Mouse (Mus musculus): ENCODE measurements around the gene Grb10. TPM values are rescaled to one million over a fixed set of nuclear protein-coding genes. Genes with fewer than 3 reads are reported as not detected.
A peak's percentile ranks its signal among the peaks of the same experiment; 100 is the strongest.

The Grb10 gene
- total and polyA plus RNA-seq, 3 experiments: 0.30 to 0.33 TPM; not detected in 1

DNA sequence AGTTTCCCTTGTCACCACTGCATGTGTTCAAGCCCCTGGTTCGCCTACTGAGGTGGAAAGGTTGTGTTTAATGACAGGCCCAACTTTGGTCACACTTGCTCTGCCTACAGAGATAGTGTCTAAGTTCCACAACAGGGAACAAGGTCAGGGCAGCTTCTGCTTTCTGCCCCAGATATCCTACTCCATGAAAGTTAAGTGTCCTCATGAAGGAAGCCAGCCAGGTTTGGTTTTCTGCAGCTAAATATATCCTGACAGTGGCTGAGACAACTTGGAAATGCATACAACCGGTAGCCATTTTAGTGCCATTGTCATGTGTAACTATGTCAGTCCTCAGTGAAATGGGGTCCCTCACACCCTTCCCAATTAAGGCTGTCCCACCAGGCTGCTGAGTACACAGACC lies 73.8 kb downstream of the Grb10 start:
- DNase-seq (ENCODE audit: low spot score) (no peak), ATAC-seq (ENCODE audit: extremely low read depth, insufficient number of reproducible peaks, low FRiP score, poor library complexity, severe bottlenecking) (no peak)
- Histone ChIP-seq H3K4me1 (ENCODE audit: insufficient read depth, low read depth, low read length) (peaks cover 57% of the 10 kb centered on the region), H3K9me3 (replicated peaks) (no peaks in the 10 kb centered on the region), H3K27me3 (ENCODE audit: insufficient read depth, low read length) (peaks cover 76% of the 10 kb centered on the region), H3K36me3 (replicated peaks) (no peaks in the 10 kb centered on the region), H3K4me3 (ENCODE audit: low read depth, low read length) (no peak overlapping the region)
- TF ChIP-seq GATA1 (IDR thresholded peaks at IDR 0.05; ENCODE audit: borderline replicate concordance, low read length) (no peak), CTCF (IDR thresholded peaks at IDR 0.05; ENCODE audit: low read depth, low read length) (no peak), TAL1 (conservative IDR thresholded peaks at IDR 0.05; ENCODE audit: low read depth, low read length) (no peak), POLR2AphosphoS5 (IDR thresholded peaks at IDR 0.05; ENCODE audit: insufficient replicate concordance, low read depth, low read length) (no peak), GATA2 (IDR thresholded peaks at IDR 0.05; ENCODE audit: borderline replicate concordance, low read depth, low read length) (no peak)

DNA sequence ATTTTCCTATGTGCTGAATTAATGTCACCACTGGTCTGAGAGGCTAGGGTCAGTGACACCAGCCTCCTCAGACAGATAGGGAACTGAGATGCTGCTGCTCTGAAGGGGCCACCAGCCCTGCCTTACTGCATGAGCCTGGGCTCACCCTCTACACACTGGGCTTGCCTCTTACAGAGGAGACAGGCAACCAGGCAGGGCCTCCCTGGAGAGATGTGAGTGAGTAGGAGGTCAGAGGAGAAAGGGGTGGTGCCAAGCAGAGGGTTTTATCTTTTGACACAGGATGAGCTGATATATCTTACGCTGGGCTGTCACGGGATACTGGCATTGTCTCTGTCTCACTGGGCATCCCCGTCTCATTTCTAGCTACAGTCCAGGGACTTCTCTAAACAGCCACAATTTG lies 74.9 kb downstream of the Grb10 start:
- Histone ChIP-seq H3K36me3 (replicated peaks) (no peaks in the 10 kb centered on the region), H3K27me3 (ENCODE audit: insufficient read depth, low read length) (peaks cover 70% of the 10 kb centered on the region), H3K4me1 (ENCODE audit: insufficient read depth, low read depth, low read length) (peaks cover 55% of the 10 kb centered on the region), H3K9me3 (replicated peaks) (no peaks in the 10 kb centered on the region), H3K4me3 (ENCODE audit: low read depth, low read length) (peak overlapping the region; percentile 29; the same call in 1 of the 2 replicates)
- peak; percentile 65 for ATAC-seq (ENCODE audit: extremely low read depth, insufficient number of reproducible peaks, low FRiP score, poor library complexity, severe bottlenecking)
- no peak for DNase-seq (ENCODE audit: low spot score)
- TF ChIP-seq TAL1 (conservative IDR thresholded peaks at IDR 0.05; ENCODE audit: low read depth, low read length) (peak; percentile 27; the same call in 1 of the 2 replicates), GATA1 (IDR thresholded peaks at IDR 0.05; ENCODE audit: borderline replicate concordance, low read length) (no peak)

DNA sequence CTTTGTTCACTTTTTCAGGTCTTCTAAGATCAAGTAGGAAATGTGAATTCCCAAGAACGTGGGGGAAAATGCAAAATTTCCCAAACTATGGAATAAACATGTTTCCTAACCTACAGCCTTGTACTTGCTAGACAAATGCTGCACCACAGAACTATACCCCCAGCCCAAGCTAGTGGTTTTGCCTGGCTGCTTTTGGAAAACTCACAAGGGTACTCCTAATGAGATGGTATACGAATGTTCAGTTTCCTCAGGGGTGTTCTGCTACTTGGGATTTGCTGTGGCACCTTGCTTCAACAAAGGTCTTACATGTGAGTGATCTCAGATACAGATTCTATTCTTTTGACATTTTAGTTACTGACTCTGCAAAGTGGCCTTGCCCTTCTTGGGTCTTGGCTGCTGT lies 75.4 kb downstream of the Grb10 start:
- TF ChIP-seq TAL1 (conservative IDR thresholded peaks at IDR 0.05; ENCODE audit: low read depth, low read length) (no peak), GATA2 (IDR thresholded peaks at IDR 0.05; ENCODE audit: borderline replicate concordance, low read depth, low read length) (no peak), POLR2AphosphoS5 (IDR thresholded peaks at IDR 0.05; ENCODE audit: insufficient replicate concordance, low read depth, low read length) (no peak), GATA1 (IDR thresholded peaks at IDR 0.05; ENCODE audit: borderline replicate concordance, low read length) (no peak), CTCF (IDR thresholded peaks at IDR 0.05; ENCODE audit: low read depth, low read length) (no peak)
- no peaks in the 10 kb centered on the region for H3K36me3 ChIP-seq (replicated peaks)
- ATAC-seq (ENCODE audit: extremely low read depth, insufficient number of reproducible peaks, low FRiP score, poor library complexity, severe bottlenecking) (no peak), DNase-seq (ENCODE audit: low spot score) (no peak)
- H3K4me1 ChIP-seq (ENCODE audit: insufficient read depth, low read depth, low read length): peaks cover 52% of the 10 kb centered on the region
- H3K9me3 ChIP-seq (replicated peaks): no peaks in the 10 kb centered on the region
- H3K27me3 ChIP-seq (ENCODE audit: insufficient read depth, low read length): peaks cover 66% of the 10 kb centered on the region
- H3K4me3 ChIP-seq (ENCODE audit: low read depth, low read length): no peak overlapping the region

- Histone ChIP-seq H3K36me3 (replicated peaks) (no peaks in the 10 kb centered on the region), H3K27me3 (ENCODE audit: insufficient read depth, low read length) (peaks cover 66% of the 10 kb centered on the region), H3K9me3 (replicated peaks) (no peaks in the 10 kb centered on the region), H3K4me3 (ENCODE audit: low read depth, low read length) (no peak overlapping the region; the same call in 1 of the 2 replicates), H3K4me1 (ENCODE audit: insufficient read depth, low read depth, low read length) (peaks cover 52% of the 10 kb centered on the region)
- DNase-seq (ENCODE audit: low spot score): no peak
- TF ChIP-seq GATA1 (IDR thresholded peaks at IDR 0.05; ENCODE audit: borderline replicate concordance, low read length): no peak
- no peak for TF ChIP-seq POLR2AphosphoS5 (IDR thresholded peaks at IDR 0.05; ENCODE audit: insufficient replicate concordance, low read depth, low read length)
- no peak for TF ChIP-seq TAL1 (conservative IDR thresholded peaks at IDR 0.05; ENCODE audit: low read depth, low read length)
- TF ChIP-seq CTCF (IDR thresholded peaks at IDR 0.05; ENCODE audit: low read depth, low read length): no peak
- TF ChIP-seq GATA2 (IDR thresholded peaks at IDR 0.05; ENCODE audit: borderline replicate concordance, low read depth, low read length): no peak
- peak; percentile 26; the same call in 1 of the 2 replicates for ATAC-seq (ENCODE audit: extremely low read depth, insufficient number of reproducible peaks, low FRiP score, poor library complexity, severe bottlenecking)
These were observed 75.9 kb downstream of the Grb10 start for GRCm38 (mm10) chr11:11962629-11962954.

GRCm38 (mm10) chr11:11961917-11962628 lies 76.4 kb downstream of the Grb10 start:
- peaks cover 52% of the 10 kb centered on the region for H3K4me1 ChIP-seq (ENCODE audit: insufficient read depth, low read depth, low read length)
- peak; percentile 44 for DNase-seq (ENCODE audit: low spot score)
- peaks cover 65% of the 10 kb centered on the region for H3K27me3 ChIP-seq (ENCODE audit: insufficient read depth, low read length)
- no peaks in the 10 kb centered on the region for H3K9me3 ChIP-seq (replicated peaks)
- no peak overlapping the region; the same call in 1 of the 2 replicates for H3K4me3 ChIP-seq (ENCODE audit: low read depth, low read length)
- ATAC-seq (ENCODE audit: extremely low read depth, insufficient number of reproducible peaks, low FRiP score, poor library complexity, severe bottlenecking): peak; percentile 77
- H3K36me3 ChIP-seq (replicated peaks): no peaks in the 10 kb centered on the region
- peak; percentile 79 for TF ChIP-seq TAL1 (conservative IDR thresholded peaks at IDR 0.05; ENCODE audit: low read depth, low read length)
- no peak for TF ChIP-seq GATA2 (IDR thresholded peaks at IDR 0.05; ENCODE audit: borderline replicate concordance, low read depth, low read length)
- TF ChIP-seq CTCF (IDR thresholded peaks at IDR 0.05; ENCODE audit: low read depth, low read length): no peak

DNA sequence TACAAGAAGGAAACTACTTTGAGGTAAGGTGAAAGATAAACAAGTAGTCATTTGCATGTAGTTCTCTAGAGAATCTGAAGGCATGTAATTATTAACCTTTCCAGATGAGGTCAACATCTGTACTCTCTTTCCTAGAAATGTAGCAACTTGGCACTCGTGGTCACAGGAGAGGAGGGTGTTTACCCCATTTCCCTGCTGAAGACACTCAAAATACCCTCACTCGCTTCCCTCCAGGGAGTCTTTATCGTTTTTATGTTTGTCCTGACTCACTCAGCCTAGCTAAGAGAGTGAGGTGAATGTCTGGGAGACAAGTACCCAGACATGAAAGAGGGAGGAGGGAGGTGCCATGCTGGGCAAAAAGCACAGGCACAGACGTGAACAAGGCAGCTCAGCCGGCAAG lies 77.6 kb downstream of the Grb10 start:
- Histone ChIP-seq H3K4me3 (ENCODE audit: low read depth, low read length) (no peak overlapping the region), H3K27me3 (ENCODE audit: insufficient read depth, low read length) (peaks cover 58% of the 10 kb centered on the region), H3K9me3 (replicated peaks) (no peaks in the 10 kb centered on the region), H3K36me3 (replicated peaks) (no peaks in the 10 kb centered on the region), H3K4me1 (ENCODE audit: insufficient read depth, low read depth, low read length) (peaks cover 45% of the 10 kb centered on the region)
- TF ChIP-seq POLR2AphosphoS5 (IDR thresholded peaks at IDR 0.05; ENCODE audit: insufficient replicate concordance, low read depth, low read length) (no peak), GATA1 (IDR thresholded peaks at IDR 0.05; ENCODE audit: borderline replicate concordance, low read length) (no peak), TAL1 (conservative IDR thresholded peaks at IDR 0.05; ENCODE audit: low read depth, low read length) (no peak), CTCF (IDR thresholded peaks at IDR 0.05; ENCODE audit: low read depth, low read length) (no peak), GATA2 (IDR thresholded peaks at IDR 0.05; ENCODE audit: borderline replicate concordance, low read depth, low read length) (no peak)
- DNase-seq (ENCODE audit: low spot score) (no peak), ATAC-seq (ENCODE audit: extremely low read depth, insufficient number of reproducible peaks, low FRiP score, poor library complexity, severe bottlenecking) (no peak)
